Mouse (Mus musculus): ENCODE results near the gene Uso1.
"Not testable (repeated sequence)": the region's sequence is repeated elsewhere in the genome, so short reads cannot be mapped to it uniquely, and the experiment has no call there.

The Uso1 gene

GRCm38 (mm10) chr5:92128570-92128969 is 9.2 kb upstream of the Uso1 start:
- DNase-seq: no peak

DNA sequence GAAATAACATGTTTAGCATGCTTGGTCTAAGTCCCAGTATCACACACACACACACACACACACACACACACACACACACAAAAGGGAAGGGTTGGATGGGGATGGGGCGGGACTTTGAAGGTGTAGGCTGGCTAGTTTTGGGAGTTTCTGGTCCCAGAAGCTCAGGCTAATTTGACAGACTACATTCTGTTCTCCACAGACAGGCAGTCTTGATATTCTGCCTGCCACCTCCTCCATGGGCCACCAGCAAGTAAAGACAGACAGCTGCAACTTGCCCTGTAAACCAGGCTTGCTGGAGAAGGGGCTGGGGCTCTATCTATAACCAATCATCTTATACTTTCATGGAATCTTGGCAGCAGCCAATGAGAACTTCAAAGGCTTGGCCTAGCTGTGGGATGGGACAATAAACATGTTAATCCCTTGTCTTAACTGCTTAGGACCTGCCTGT is 8.4 kb upstream of the Uso1 start:
- DNase-seq: no peak

DNA sequence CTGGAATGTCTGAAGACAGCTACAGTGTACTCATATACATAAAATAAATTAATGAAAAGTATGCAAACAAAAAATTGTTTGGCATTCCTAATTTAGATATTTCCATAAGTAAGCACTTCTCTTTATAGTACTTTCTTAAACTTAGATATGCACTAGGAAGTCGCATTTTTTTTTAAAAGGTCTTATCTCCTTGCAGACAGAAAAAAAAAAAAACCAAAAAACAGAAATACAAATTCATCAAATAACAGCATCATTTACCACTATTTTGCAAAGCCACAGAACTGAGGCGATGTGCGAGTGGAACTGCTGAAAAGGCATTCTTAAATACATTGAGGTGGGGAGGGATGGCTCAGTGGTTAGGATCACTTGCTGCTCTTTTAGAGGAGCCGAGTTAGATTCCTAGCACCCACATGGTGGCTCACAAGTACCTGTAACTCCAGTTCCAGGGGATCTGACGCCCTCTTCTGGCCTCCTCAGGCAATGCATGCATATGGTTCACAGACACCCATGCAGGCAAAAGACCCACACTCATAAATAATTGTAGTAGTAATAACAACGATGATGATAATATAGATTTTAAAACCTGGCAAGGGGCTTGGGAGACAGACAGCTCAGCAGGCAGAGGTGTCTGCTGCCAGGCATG is 7.6 kb upstream of the Uso1 start:
- no peak for DNase-seq

DNA sequence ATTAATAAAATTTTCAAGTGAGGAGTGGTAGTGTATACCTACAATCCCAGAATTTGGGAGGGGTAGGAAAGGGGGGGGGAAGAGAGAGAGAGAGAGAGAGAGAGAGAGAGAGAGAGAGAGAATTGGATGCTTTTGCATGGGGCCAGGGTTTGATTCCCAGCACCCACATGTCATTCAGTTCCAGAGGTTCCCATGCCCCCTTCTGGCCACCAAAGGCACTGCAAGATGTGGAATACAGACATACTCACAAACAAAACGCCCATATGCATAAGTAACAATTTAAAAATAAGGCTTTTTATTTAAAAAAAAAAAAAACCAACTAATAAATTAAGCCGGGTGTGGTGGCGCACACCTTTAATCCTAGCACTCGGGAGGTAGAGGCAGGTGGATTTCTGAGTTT is 5.6 kb upstream of the Uso1 start:
- DNase-seq: no peak

GRCm38 (mm10) chr5:92133006-92133405 is 4.7 kb upstream of the Uso1 start:
- not testable (repeated sequence) for DNase-seq

- no peak for DNase-seq
Observed at GRCm38 (mm10) chr5:92134934-92135333, 2.8 kb upstream of the Uso1 start.

DNA sequence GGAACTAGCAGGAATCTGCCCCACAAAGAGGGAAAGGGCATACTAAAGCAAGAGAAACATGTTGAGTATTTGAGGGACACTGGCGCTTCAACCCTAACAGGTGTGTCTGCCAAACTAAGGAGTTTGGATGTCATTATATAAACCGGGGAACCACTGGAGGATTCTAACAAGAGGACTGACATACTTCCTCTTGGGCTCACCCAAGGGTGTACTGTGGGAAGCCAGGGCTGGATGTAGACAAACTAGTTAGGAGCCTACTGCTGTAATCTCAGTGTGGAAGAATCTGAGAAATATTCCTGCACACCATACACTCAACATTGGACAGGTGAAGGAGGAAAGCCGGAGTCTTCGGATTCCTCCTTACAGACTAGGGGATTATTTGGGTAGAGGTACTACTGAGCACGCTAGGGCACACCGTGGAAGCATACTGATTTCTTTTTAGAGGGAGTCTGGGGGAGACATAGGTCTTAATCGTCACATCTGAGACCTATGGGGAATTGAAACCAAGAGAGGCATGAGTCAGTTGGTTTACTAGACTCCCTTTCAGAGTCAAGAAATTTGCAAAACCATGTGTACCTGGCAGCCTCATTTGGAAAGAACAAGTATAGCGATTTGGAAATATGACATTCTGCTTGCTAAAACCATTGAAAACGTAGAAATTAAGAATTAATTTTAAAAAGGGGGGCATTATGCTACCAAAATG is 1.1 kb upstream of the Uso1 start:
- DNase-seq: no peak

DNA sequence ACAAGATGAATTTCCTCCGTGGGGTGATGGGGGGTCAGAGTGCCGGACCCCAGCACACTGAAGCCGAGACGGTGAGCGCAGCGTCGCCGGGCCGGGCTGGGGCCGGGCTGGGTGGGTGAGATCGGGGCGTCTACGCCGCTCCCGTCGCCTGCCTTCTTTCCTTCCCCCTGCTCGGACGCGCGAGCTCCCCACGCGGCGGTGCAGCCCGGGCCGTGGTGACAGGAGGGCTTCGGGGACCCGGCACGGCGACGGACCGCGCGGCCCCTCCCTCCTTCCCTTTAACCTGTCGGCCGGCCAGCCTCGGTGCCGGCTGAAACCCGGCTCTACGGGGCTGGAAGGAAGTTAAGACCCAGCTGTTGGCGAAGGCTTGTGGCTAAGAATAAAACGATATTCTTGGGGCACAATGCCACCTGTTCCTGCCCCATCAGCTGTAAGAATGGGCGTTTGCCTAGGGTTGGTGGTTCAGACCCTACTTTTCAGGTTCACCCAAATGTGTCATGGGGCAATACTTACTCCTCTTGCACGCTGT is 419 bp downstream of the Uso1 start:
- DNase-seq: peak; percentile 35

DNA sequence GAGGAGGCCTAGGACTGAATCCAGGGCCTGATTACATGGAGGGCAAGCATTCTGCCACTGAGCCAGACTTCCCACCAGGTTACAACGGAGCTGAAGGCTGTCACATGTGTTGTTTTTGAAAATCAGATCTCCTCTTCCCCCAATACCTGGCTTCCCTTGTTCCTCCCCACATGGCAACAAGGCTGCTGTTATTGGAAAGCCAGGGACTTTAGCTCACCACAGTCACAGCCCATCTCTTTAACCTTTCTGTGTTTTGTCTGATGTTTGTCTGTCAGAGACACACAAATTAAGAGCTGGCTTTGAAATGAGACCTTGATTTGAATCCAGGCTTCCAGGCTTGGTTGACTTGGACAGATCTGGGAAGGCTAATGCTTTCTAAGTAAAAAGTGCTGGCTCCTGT is 1.5 kb downstream of the Uso1 start:
- no peak for DNase-seq

- DNase-seq: no peak
Observed at GRCm38 (mm10) chr5:92141696-92142095, 4.0 kb downstream of the Uso1 start.

- no peak for DNase-seq
Observed at GRCm38 (mm10) chr5:92142481-92142880, 4.7 kb downstream of the Uso1 start.

DNA sequence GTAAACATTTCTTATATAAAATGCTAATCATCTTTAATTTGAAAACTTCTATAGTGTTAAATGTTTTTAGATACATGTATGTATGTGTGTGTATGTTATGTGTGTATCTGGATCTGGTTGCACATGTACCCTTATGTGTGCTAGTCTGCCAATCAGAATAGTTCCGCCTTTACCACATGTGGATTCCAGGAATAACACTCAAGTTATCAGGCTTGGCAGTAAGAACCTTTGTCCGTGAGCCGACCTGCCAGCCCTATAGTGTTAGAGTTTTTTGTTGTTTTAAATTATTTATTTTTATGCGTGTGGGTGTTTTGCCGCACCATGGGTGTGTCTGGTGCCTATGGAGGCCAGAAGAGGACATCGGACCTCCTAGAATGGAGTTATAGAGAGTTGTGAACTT is 5.9 kb downstream of the Uso1 start:
- no peak for DNase-seq

GRCm38 (mm10) chr5:92144954-92145708 is 7.4 kb downstream of the Uso1 start:
- DNase-seq: no peak

- no peak for DNase-seq
Observed at GRCm38 (mm10) chr5:92148248-92148647, 10.5 kb downstream of the Uso1 start.

DNA sequence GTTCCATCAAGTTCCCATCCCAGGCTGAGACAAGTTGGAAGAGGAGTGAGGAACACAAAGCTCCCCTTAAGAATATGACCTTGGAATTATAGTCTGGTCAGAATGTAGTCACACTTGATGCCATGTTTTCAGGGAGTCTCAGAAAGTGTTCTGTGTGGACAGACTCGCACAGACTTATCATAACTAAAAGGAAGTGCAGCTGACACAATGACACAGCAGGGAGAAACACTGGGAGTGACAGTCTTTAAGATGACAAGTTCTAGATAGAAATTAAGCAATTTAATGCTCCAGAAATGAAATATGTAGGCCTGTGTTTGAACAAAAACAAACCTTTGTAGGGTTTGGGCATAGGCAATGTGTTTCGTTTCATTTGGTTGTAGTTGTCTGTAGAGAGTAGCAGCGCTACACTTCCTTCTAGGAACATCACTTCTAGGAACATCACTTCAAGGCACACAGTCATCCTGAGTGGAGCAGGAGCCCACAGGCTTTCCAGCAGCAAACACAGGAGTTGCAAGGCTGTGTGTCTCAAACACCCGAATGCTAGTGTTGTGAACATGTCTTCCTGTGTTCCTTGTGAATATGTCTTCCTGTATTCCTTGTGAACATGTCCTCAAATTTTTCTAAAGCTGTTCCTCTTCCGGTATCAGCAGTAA is 11.7 kb downstream of the Uso1 start:
- no peak for DNase-seq

DNA sequence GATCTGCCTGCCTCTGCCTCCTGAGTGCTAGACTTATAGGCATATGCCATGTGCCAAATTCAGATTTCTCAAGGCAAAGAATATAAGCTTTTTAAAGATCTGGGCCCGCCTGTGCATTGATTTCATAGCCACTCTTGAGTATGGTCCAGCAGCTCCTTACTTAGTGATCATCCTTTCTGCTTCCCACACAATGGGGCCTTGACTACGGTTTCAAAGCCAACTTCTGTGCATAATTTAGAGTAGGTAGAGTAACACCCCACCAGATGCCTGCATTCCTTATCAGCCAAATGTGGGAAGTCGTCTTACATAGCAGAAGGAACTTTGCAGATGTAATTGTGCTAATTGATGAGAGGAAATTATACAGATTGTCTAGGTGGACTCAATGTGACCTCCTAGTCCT is 17.1 kb downstream of the Uso1 start:
- DNase-seq: no peak

- no peak for DNase-seq
Observed at GRCm38 (mm10) chr5:92165976-92166375, 28.2 kb downstream of the Uso1 start.

- no peak for DNase-seq
Observed at GRCm38 (mm10) chr5:92183071-92183830, 45.5 kb downstream of the Uso1 start.

GRCm38 (mm10) chr5:92188881-92189483 is 51.2 kb downstream of the Uso1 start:
- no peak for DNase-seq

DNA sequence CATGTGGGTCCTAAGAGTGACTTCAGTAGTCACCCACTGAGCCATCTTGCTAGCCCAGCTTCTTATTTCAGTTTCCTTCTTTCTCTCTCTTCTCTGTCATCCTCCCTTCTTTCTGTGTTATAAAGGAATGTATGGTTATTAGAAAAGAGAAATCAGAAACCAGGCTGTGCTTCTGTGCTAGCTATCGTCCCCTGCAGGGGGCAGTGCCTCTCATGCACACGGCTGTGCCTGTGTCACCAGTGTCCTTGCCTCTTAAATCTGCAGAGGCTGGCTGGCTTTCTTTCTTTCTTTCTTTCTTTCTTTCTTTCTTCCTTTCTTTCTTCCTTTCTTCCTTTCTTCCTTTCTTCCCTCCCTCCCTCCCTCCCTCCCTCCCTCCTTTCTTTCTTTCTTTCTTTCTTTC is 58.0 kb downstream of the Uso1 start:
- DNase-seq: peak; percentile 61

DNA sequence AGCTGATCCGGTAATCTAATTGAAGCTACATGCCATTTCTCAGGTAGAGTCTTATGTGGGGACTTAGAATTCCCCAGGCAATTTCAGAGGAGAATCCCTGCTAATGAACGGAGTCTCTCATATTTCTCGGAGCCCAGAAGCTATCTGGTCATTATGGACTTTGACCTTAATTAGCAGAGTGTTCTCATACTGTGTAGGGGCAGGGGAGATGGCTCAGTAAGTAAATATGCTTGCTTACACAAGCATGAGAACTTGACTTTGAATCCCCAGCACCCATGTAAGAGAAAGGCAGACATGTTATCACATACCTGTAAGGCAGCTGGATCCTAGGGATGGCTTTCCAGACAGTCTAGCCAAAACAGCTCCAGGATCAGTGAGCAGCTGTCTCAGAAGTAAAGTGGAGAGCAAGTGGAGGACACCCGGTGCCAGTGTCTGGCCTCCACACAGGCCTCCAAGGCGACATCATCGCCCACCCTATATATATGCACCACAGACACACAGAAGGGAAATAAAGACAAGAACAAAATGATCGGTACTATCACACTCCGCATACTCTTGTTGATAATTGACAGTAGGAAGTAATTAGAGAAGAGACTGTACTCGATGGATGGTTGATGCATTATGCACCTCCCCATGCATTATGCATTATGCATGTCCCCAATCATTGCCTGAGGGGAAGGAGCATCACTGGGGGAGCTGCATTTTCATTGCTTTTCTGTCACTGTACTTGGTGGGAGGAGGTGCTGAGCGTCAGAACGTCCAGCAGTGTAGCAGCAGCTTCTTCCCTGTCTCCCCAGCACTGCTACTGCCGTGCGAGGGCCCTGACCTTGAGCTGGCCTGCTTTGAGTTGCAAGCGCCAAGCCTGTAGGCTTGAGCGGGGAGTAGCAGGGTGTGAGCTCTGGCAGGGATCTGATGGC is 59.4 kb downstream of the Uso1 start:
- DNase-seq: no peak

All from right cerebral cortex, postnatal 14 days (tissue).